Mouse (Mus musculus) limb, embryonic 11.5 days (tissue): ENCODE measurements around the gene Gorab. TPM values are rescaled to one million over a fixed set of nuclear protein-coding genes. Genes with fewer than 3 reads are reported as not detected.

ENCODE experiments used
- ATAC-seq: fragments of 200-750 bp; cut with Nextera tagmentation; 2 replicates; pipeline ENCODE4 v1.8.0; 2017; ENCODE audit warnings: low read depth; ENCODE audit not compliant: insufficient number of reproducible peaks, low FRiP score, low TSS enrichment
- DNase-seq: peaks from one replicate; pipeline ENCODE4 v3.0.0-alpha.2; 2015; ENCODE audit warnings: low spot score
- H3K27ac ChIP-seq: fragments of 300-500 bp; sonication (generic); replicated peaks from 2 replicates; pipeline ENCODE4 v1.5.1; 2014; ENCODE audit warnings: low read depth, mild to moderate bottlenecking, low read length
- H3K27me3 ChIP-seq: fragments of 300-500 bp; sonication (generic); 2 replicates; pipeline ENCODE4 v1.6.1; 2014; ENCODE audit warnings: mild to moderate bottlenecking, low read length, mixed read lengths; ENCODE audit not compliant: control insufficient read depth, insufficient read depth
- H3K36me3 ChIP-seq: fragments of 300-500 bp; sonication (generic); 2 replicates; pipeline ENCODE4 v1.6.1; 2014; ENCODE audit warnings: mild to moderate bottlenecking, low read length, moderate library complexity, mixed read lengths; ENCODE audit not compliant: control insufficient read depth, insufficient read depth
- H3K4me1 ChIP-seq: fragments of 300-500 bp; sonication (generic); 2 replicates; pipeline ENCODE4 v1.6.1; 2014; ENCODE audit warnings: low read length, mixed read lengths; ENCODE audit not compliant: control insufficient read depth, insufficient read depth
- H3K4me2 ChIP-seq: fragments of 300-500 bp; sonication (generic); 2 replicates; pipeline ENCODE4 v1.6.1; 2014; ENCODE audit warnings: low read depth, mild to moderate bottlenecking, moderate library complexity; ENCODE audit not compliant: severe bottlenecking
- H3K4me3 ChIP-seq: fragments of 300-500 bp; sonication (generic); 2 replicates; pipeline ENCODE4 v1.5.1; 2014; ENCODE audit warnings: low read depth, low read length
- H3K9ac ChIP-seq: fragments of 300-500 bp; sonication (generic); 2 replicates; pipeline ENCODE4 v1.6.1; 2014; ENCODE audit warnings: mild to moderate bottlenecking, low read length
- H3K9me3 ChIP-seq: fragments of 300-500 bp; sonication (generic); 2 replicates; pipeline ENCODE4 v1.6.1; 2016; ENCODE audit warnings: low read length; ENCODE audit not compliant: control insufficient read depth
- WGBS: fragments of 180-500 bp; shearing (Covaris S2); extraction: QIAGEN DNeasy Blood & Tissue Kit; methylation state at CpG from one replicate; pipeline ENCODE4 v1.1.7; 2014; 5-methylcytosine and 5-hydroxymethylcytosine counted together
- polyA plus RNA-seq: library from polyadenylated mRNA; unstranded; fragments of >200 nt; fragmentation: Nextera tagmentation; extraction: Ambion mirVana; gene quantifications from 2 replicates; pipeline ENCODE4 v1.2.1, GENCODE M21; 2014

Gene Gorab
- polyA plus RNA-seq, result 33.7 and 36.7 TPM in 2 replicates

GRCm38 (mm10) chr1:163403498-163404126 lies at the start of gene Gorab:
Gene Gorab, minus strand, starts transcription at chr1:163403669.
- under 1% methylated on average over 28 of the region's 28 CpGs for WGBS
- H3K27ac ChIP-seq, result no peak within 1 kb of the TSS; the same call in 1 of the 2 replicates
- DNase-seq (peak; percentile 98), ATAC-seq (peak; percentile 97)
- no peaks in the 10 kb centered on the region for H3K36me3 ChIP-seq
- no peaks in the 10 kb centered on the region; the same call in 1 of the 2 replicates for H3K4me1 ChIP-seq
- peak within 1 kb of the TSS; percentile 59 for H3K9ac ChIP-seq
- H3K9me3 ChIP-seq, result no peaks in the 10 kb centered on the region
- peak within 1 kb of the TSS; percentile 53 for H3K4me2 ChIP-seq
- no peaks in the 10 kb centered on the region for H3K27me3 ChIP-seq
- H3K4me3 ChIP-seq, result peak within 1 kb of the TSS; percentile 58

GRCm38 (mm10) chr1:163443832-163444231 lies 40.4 kb upstream of the Gorab start:
- Histone ChIP-seq H3K4me3 (no peak overlapping the region), H3K27me3 (no peaks in the 10 kb centered on the region), H3K4me2 (peak overlapping the region; percentile 24; the same call in 1 of the 2 replicates), H3K36me3 (no peaks in the 10 kb centered on the region), H3K4me1 (peaks cover 20% of the 10 kb centered on the region), H3K9me3 (no peaks in the 10 kb centered on the region), H3K27ac (peak overlapping the region; percentile 73; the same call in 1 of the 2 replicates), H3K9ac (no peak overlapping the region)
- DNase-seq, result peak; percentile 65
- 7% methylated on average over 3 of the region's 3 CpGs for WGBS
- peak; percentile 82; the same call in 1 of the 2 replicates for ATAC-seq

GRCm38 (mm10) chr1:163439002-163439401 lies 35.5 kb upstream of the Gorab start:
- H3K9me3 ChIP-seq, result peaks cover 5% of the 10 kb centered on the region; the same call in 1 of the 2 replicates
- H3K4me3 ChIP-seq, result no peak overlapping the region
- H3K27me3 ChIP-seq, result no peaks in the 10 kb centered on the region
- H3K36me3 ChIP-seq, result no peaks in the 10 kb centered on the region
- H3K27ac ChIP-seq, result no peak overlapping the region
- 84% methylated on average over 2 of the region's 2 CpGs for WGBS
- ATAC-seq (no peak), DNase-seq (no peak)
- peaks cover 14% of the 10 kb centered on the region for H3K4me1 ChIP-seq
- no peak overlapping the region for H3K9ac ChIP-seq
- no peak overlapping the region for H3K4me2 ChIP-seq

GRCm38 (mm10) chr1:163423467-163424014 lies 20.1 kb upstream of the Gorab start:
- no peaks in the 10 kb centered on the region for H3K36me3 ChIP-seq
- H3K27ac ChIP-seq, result peak overlapping the region; percentile 42; the same call in 1 of the 2 replicates
- WGBS, result 47% methylated on average over 8 of the region's 8 CpGs
- peaks cover 4% of the 10 kb centered on the region; the same call in 1 of the 2 replicates for H3K4me1 ChIP-seq
- no peaks in the 10 kb centered on the region for H3K27me3 ChIP-seq
- H3K9me3 ChIP-seq, result no peaks in the 10 kb centered on the region
- ATAC-seq (peak; percentile 44; the same call in 1 of the 2 replicates), DNase-seq (peak; percentile 56)
- no peak overlapping the region; the same call in 1 of the 2 replicates for H3K9ac ChIP-seq
- no peak overlapping the region for H3K4me3 ChIP-seq
- H3K4me2 ChIP-seq, result no peak overlapping the region

- H3K9me3 ChIP-seq, result no peaks in the 10 kb centered on the region
- H3K27me3 ChIP-seq, result no peaks in the 10 kb centered on the region
- DNase-seq, result no peak
- H3K4me2 ChIP-seq, result no peak overlapping the region
- no peaks in the 10 kb centered on the region for H3K36me3 ChIP-seq
- no peaks in the 10 kb centered on the region for H3K4me1 ChIP-seq
- WGBS, result 38% methylated on average over 2 of the region's 2 CpGs
- H3K4me3 ChIP-seq, result no peak overlapping the region
- H3K27ac ChIP-seq, result no peak overlapping the region
- no peak for ATAC-seq
- H3K9ac ChIP-seq, result no peak overlapping the region
Measured at GRCm38 (mm10) chr1:163417191-163417590, 13.7 kb upstream of the Gorab start.

- ATAC-seq, result no peak
- no peak overlapping the region for H3K4me3 ChIP-seq
- WGBS, result 41% methylated on average over 2 of the region's 2 CpGs
- no peaks in the 10 kb centered on the region for H3K9me3 ChIP-seq
- no peaks in the 10 kb centered on the region for H3K36me3 ChIP-seq
- no peak for DNase-seq
- no peak overlapping the region for H3K4me2 ChIP-seq
- H3K9ac ChIP-seq, result no peak overlapping the region
- H3K27me3 ChIP-seq, result no peaks in the 10 kb centered on the region
- no peak overlapping the region for H3K27ac ChIP-seq
- no peaks in the 10 kb centered on the region for H3K4me1 ChIP-seq
Measured at GRCm38 (mm10) chr1:163414200-163414599, 10.7 kb upstream of the Gorab start.

GRCm38 (mm10) chr1:163406203-163406602 lies 2.7 kb upstream of the Gorab start:
- Histone ChIP-seq H3K9me3 (no peaks in the 10 kb centered on the region), H3K9ac (no peak overlapping the region), H3K36me3 (no peaks in the 10 kb centered on the region), H3K27me3 (no peaks in the 10 kb centered on the region), H3K4me3 (no peak overlapping the region), H3K4me2 (no peak overlapping the region), H3K27ac (no peak overlapping the region), H3K4me1 (no peaks in the 10 kb centered on the region; the same call in 1 of the 2 replicates)
- ATAC-seq (no peak), DNase-seq (no peak)
- 72% methylated on average over 3 of the region's 3 CpGs for WGBS

GRCm38 (mm10) chr1:163391321-163391720 lies 12.1 kb downstream of the Gorab start:
- no peak overlapping the region for H3K9ac ChIP-seq
- no peaks in the 10 kb centered on the region for H3K4me1 ChIP-seq
- H3K4me3 ChIP-seq, result no peak overlapping the region
- no peak overlapping the region for H3K27ac ChIP-seq
- H3K9me3 ChIP-seq, result no peaks in the 10 kb centered on the region
- peaks cover 9% of the 10 kb centered on the region for H3K36me3 ChIP-seq
- ATAC-seq, result no peak
- no peak overlapping the region for H3K4me2 ChIP-seq
- WGBS, result 60% methylated on average over 6 of the region's 6 CpGs
- no peak for DNase-seq
- H3K27me3 ChIP-seq, result no peaks in the 10 kb centered on the region
